Mouse (Mus musculus) E14TG2a.4 (cell line): ENCODE data around the gene Nt5c2.

Experiments
- CTCF ChIP-seq: conservative IDR thresholded peaks from 2 replicates; pipeline ENCODE4 v1.5.1; 2014; ENCODE audit warnings: low read length
- NANOG ChIP-seq: IDR thresholded peaks from 2 replicates; pipeline ENCODE4 v1.6.1; 2014; ENCODE audit warnings: borderline replicate concordance, low read length, mixed read lengths
- POU5F1 ChIP-seq: IDR thresholded peaks from 2 replicates; pipeline ENCODE4 v1.6.1; 2014; ENCODE audit warnings: low read length, borderline replicate concordance

DNA sequence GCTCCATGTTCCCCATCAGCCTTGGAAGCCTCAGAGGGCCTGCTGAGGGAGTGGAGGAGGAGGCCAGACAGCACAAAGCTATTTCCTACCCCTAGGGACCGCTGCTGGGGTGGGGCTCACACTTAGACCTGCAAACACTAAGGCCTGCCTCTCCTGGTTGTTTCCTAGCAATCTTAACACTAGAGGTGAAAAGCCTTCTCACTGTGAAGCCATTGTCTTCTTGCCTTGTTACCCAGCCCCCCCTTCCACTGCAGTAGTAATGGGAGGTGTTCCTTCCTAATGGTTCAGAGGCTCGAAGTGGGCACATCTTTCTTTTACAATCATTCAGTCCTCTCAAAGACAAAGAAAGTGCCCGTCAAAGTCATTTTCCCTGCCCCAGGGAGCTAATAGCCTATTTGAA lies 2.9 kb upstream of the Nt5c2 start:
- no peak; the same call in 1 of the 2 replicates for TF ChIP-seq CTCF
- no peak for TF ChIP-seq POU5F1
- TF ChIP-seq NANOG = peak; percentile 98
